10 mouse cellular contexts compared by ENCODE assay signal in genomic region chr17:32209144-32209543, GRCm38 (mm10). TPM values are rescaled to one million over a fixed set of nuclear protein-coding genes. Genes with fewer than 3 reads are reported as not detected.
DNase-seq lines count a peak whose midpoint lies in the region; ATAC-seq lines count a peak whose summit lies in the region.
"Had no signal": no experiment of that assay in that cellular context is flagged by ENCODE, and none has a peak within 500 bp of the region (broad histone marks: within the 10 kb centered on the region; RNA-seq: fewer than 3 reads in every experiment).

No protein-coding gene starts in this region.

- no peak overlapping the region for H3K4me2 ChIP-seq in limb, embryonic 11.5 days (ENCODE audit: low read depth, severe bottlenecking)
- no peak overlapping the region for H3K4me2 ChIP-seq in kidney, embryonic 15.5 days
- H3K4me2 ChIP-seq in stomach, embryonic 14.5 days (replicated peaks; ENCODE audit: low read depth, low read length), result no peak overlapping the region
- H3K4me2 ChIP-seq: liver, embryonic 12.5 days had no signal

- no peaks in the 10 kb centered on the region for H3K4me1 ChIP-seq in limb, embryonic 11.5 days (ENCODE audit: control insufficient read depth, insufficient read depth, low read length)
- peaks cover 2% of the 10 kb centered on the region; the same call in 1 of the 2 replicates for H3K4me1 ChIP-seq in limb, embryonic 10.5 days
- H3K4me1 ChIP-seq in kidney, embryonic 15.5 days, result peaks cover 22% of the 10 kb centered on the region; the same call in 1 of the 2 replicates
- peaks cover 12% of the 10 kb centered on the region; the same call in 1 of the 2 replicates for H3K4me1 ChIP-seq in stomach, embryonic 14.5 days (ENCODE audit: control insufficient read depth, insufficient read depth, low read length)
- H3K4me1 ChIP-seq: liver, embryonic 12.5 days had no signal

- H3K9ac ChIP-seq in limb, embryonic 11.5 days (ENCODE audit: low read length), result no peak overlapping the region
- no peak overlapping the region for H3K9ac ChIP-seq in kidney, embryonic 15.5 days
- no peak overlapping the region for H3K9ac ChIP-seq in stomach, embryonic 14.5 days (replicated peaks; ENCODE audit: low read depth, low read length)
- H3K9ac ChIP-seq: liver, embryonic 12.5 days had no signal

- no peak overlapping the region for H3K27ac ChIP-seq in limb, embryonic 11.5 days (replicated peaks; ENCODE audit: low read depth, low read length)
- no peak overlapping the region for H3K27ac ChIP-seq in limb, embryonic 10.5 days
- H3K27ac ChIP-seq in kidney, embryonic 15.5 days, result peak overlapping the region; percentile 74
- peak overlapping the region; percentile 61; the same call in 1 of the 2 replicates for H3K27ac ChIP-seq in stomach, embryonic 14.5 days (ENCODE audit: low read length)
- H3K27ac ChIP-seq: liver, embryonic 12.5 days had no signal

- peaks cover 49% of the 10 kb centered on the region for H3K36me3 ChIP-seq in limb, embryonic 11.5 days (ENCODE audit: control insufficient read depth, insufficient read depth, low read length)
- peaks cover 100% of the 10 kb centered on the region for H3K36me3 ChIP-seq in limb, embryonic 10.5 days
- peaks cover 98% of the 10 kb centered on the region for H3K36me3 ChIP-seq in kidney, embryonic 15.5 days
- H3K36me3 ChIP-seq in stomach, embryonic 14.5 days (ENCODE audit: control insufficient read depth, insufficient read depth, low read length), result peaks cover 69% of the 10 kb centered on the region

- DNase-seq in limb, embryonic 11.5 days (ENCODE audit: low spot score), result peak; percentile 55
- no peak for DNase-seq in limb, embryonic 10.5 days (ENCODE audit: low spot score)
- DNase-seq in gastrocnemius, postnatal 10 days, result peak; percentile 58
- no peak for DNase-seq in layer of hippocampus, adult 11-12 months (ENCODE audit: low spot score)
- DNase-seq in spleen, adult 18-20 months, result no peak
- DNase-seq in cerebellum, postnatal 14 days, result no peak

- no peaks in the 10 kb centered on the region for H3K27me3 ChIP-seq in limb, embryonic 11.5 days (ENCODE audit: control insufficient read depth, insufficient read depth, low read length)
- H3K27me3 ChIP-seq in limb, embryonic 10.5 days (ENCODE audit: low read depth, poor library complexity, severe bottlenecking), result no peaks in the 10 kb centered on the region
- no peaks in the 10 kb centered on the region for H3K27me3 ChIP-seq in kidney, embryonic 15.5 days
- H3K27me3 ChIP-seq in stomach, embryonic 14.5 days (ENCODE audit: control insufficient read depth, insufficient read depth, low read length), result no peaks in the 10 kb centered on the region
- H3K27me3 ChIP-seq: liver, embryonic 12.5 days had no signal

- H3K4me3 ChIP-seq in limb, embryonic 11.5 days (ENCODE audit: low read depth, low read length), result no peak overlapping the region
- H3K4me3 ChIP-seq in limb, embryonic 10.5 days, result no peak overlapping the region
- H3K4me3 ChIP-seq in kidney, embryonic 15.5 days (replicated peaks), result no peak overlapping the region
- no peak overlapping the region for H3K4me3 ChIP-seq in stomach, embryonic 14.5 days (ENCODE audit: low read depth, low read length)
- H3K4me3 ChIP-seq: liver, embryonic 12.5 days had no signal

- ATAC-seq in limb, embryonic 11.5 days (ENCODE audit: insufficient number of reproducible peaks, low FRiP score, low TSS enrichment, low read depth), result no peak
- no peak; the same call in 1 of the 2 replicates for ATAC-seq in kidney, embryonic 15.5 days (replicated peaks; ENCODE audit: low FRiP score)
- peak; percentile 66; the same call in 1 of the 2 replicates for ATAC-seq in stomach, embryonic 14.5 days (ENCODE audit: insufficient number of reproducible peaks, insufficient read depth, low FRiP score, low read depth)

- no peaks in the 10 kb centered on the region for H3K9me3 ChIP-seq in limb, embryonic 11.5 days (ENCODE audit: control insufficient read depth, low read length)
- H3K9me3 ChIP-seq in limb, embryonic 10.5 days (replicated peaks), result no peaks in the 10 kb centered on the region
- no peaks in the 10 kb centered on the region for H3K9me3 ChIP-seq in kidney, embryonic 15.5 days (replicated peaks)
- H3K9me3 ChIP-seq in stomach, embryonic 14.5 days (ENCODE audit: control insufficient read depth, low read depth, low read length), result no peaks in the 10 kb centered on the region
- H3K9me3 ChIP-seq: G1E; liver, embryonic 12.5 days had no signal

- 64% methylated on average over 6 of the region's 6 CpGs for WGBS in limb, embryonic 11.5 days
- WGBS in limb, embryonic 10.5 days, result 72% methylated on average over 6 of the region's 6 CpGs
- WGBS in kidney, embryonic 15.5 days, result 35% methylated on average over 6 of the region's 6 CpGs
- WGBS in stomach, embryonic 14.5 days, result 44% methylated on average over 6 of the region's 6 CpGs

RNA-seq across cellular contexts. Expression of gene Ephx3, which starts 19.8 kb away (rescaled TPM):
- 0.16 TPM in 1 of 2 replicates, not detected in the other for polyA plus RNA-seq in limb, embryonic 11.5 days (2014; fragmentation: Nextera tagmentation; extraction: Ambion mirVana)
- polyA plus RNA-seq in limb, embryonic 10.5 days (2016; fragmentation: Nextera tagmentation; extraction: Ambion mirVana), result 0.11 TPM in 1 of 2 replicates, not detected in the other
- under 1 TPM; 0.14 to 0.20 TPM for total RNA-seq in gastrocnemius, postnatal 10 days (2021)
- polyA plus RNA-seq in kidney, embryonic 15.5 days (2015; fragmentation: Nextera tagmentation; extraction: Ambion mirVana), result 0.10 and 0.19 TPM in 2 replicates
- 0.16 and 0.42 TPM in 2 replicates for polyA plus RNA-seq in stomach, embryonic 14.5 days (2014; fragmentation: Nextera tagmentation; extraction: Ambion mirVana)

RNA-seq across cellular contexts. Expression of gene Notch3, which starts 42.5 kb away (rescaled TPM):
- polyA plus RNA-seq in limb, embryonic 11.5 days (2014; fragmentation: Nextera tagmentation; extraction: Ambion mirVana), result 23.5 and 26.0 TPM in 2 replicates
- 23.8 and 32.1 TPM in 2 replicates for polyA plus RNA-seq in limb, embryonic 10.5 days (2016; fragmentation: Nextera tagmentation; extraction: Ambion mirVana)
- total RNA-seq in gastrocnemius, postnatal 10 days (2021), result 10 to 100 TPM; 39.6 to 47.8 TPM
- polyA plus RNA-seq in kidney, embryonic 15.5 days (2015; fragmentation: Nextera tagmentation; extraction: Ambion mirVana), result 11.9 and 14.9 TPM in 2 replicates
- 21.4 and 22.2 TPM in 2 replicates for polyA plus RNA-seq in stomach, embryonic 14.5 days (2014; fragmentation: Nextera tagmentation; extraction: Ambion mirVana)

Comparison
In these comparisons a context has a peak if more than half of its experiments do, and no peak if none do; other contexts are left out.
1. DNase-seq: peak in limb, embryonic 11.5 days (single experiment) and gastrocnemius, postnatal 10 days (single experiment); none in limb, embryonic 10.5 days (single experiment), layer of hippocampus, adult 11-12 months (single experiment), spleen, adult 18-20 months (0 of 2) and cerebellum, postnatal 14 days (0 of 2).
2. H3K27ac ChIP-seq: peak in kidney, embryonic 15.5 days (single experiment) and stomach, embryonic 14.5 days (single experiment); none in limb, embryonic 11.5 days (single experiment) and limb, embryonic 10.5 days (single experiment).